Mouse (Mus musculus) hindbrain, embryonic 16.5 days (tissue): Measurements from ENCODE around the gene Rgs19. TPM values are rescaled to one million over a fixed set of nuclear protein-coding genes. Genes with fewer than 3 reads are reported as not detected.
A peak's percentile ranks its signal among the peaks of the same experiment; 100 is the strongest.

Experiments used
- ATAC-seq: fragments of 200-750 bp; cut with Nextera tagmentation; 2 replicates; pipeline ENCODE4 v1.8.0; 2017; ENCODE audit warnings: moderate TSS enrichment, moderate library complexity
- H3K27ac ChIP-seq: fragments of 300-500 bp; sonication (generic); 2 replicates; pipeline ENCODE4 v1.5.1; 2014; ENCODE audit warnings: low read depth, mild to moderate bottlenecking, control low read depth, low read length, moderate library complexity
- H3K27me3 ChIP-seq: fragments of 300-500 bp; sonication (generic); replicated peaks from 2 replicates; pipeline ENCODE4 v1.6.1; 2014; ENCODE audit warnings: low read length; ENCODE audit not compliant: control insufficient read depth, insufficient read depth
- H3K36me3 ChIP-seq: fragments of 300-500 bp; sonication (generic); 2 replicates; pipeline ENCODE4 v1.6.1; 2014; ENCODE audit warnings: mild to moderate bottlenecking, low read length, moderate library complexity, mixed read lengths; ENCODE audit not compliant: control insufficient read depth, insufficient read depth
- H3K4me1 ChIP-seq: fragments of 300-500 bp; sonication (generic); 2 replicates; pipeline ENCODE4 v1.6.1; 2014; ENCODE audit warnings: low read depth, low read length; ENCODE audit not compliant: control insufficient read depth, insufficient read depth
- H3K4me2 ChIP-seq: fragments of 300-500 bp; sonication (generic); 2 replicates; pipeline ENCODE4 v1.6.1; 2014; ENCODE audit warnings: mild to moderate bottlenecking, low read length, control low read depth, moderate library complexity
- H3K4me3 ChIP-seq: fragments of 300-500 bp; sonication (generic); 2 replicates; pipeline ENCODE4 v1.5.1; 2014; ENCODE audit warnings: mild to moderate bottlenecking, low read length, control low read depth, moderate library complexity
- H3K9ac ChIP-seq: fragments of 300-500 bp; sonication (generic); 2 replicates; pipeline ENCODE4 v1.6.1; 2014; ENCODE audit warnings: low read depth, mild to moderate bottlenecking, control low read depth, low read length, moderate library complexity
- H3K9me3 ChIP-seq: fragments of 300-500 bp; sonication (generic); 2 replicates; pipeline ENCODE4 v1.6.1; 2014; ENCODE audit warnings: mild to moderate bottlenecking, low read length, moderate library complexity; ENCODE audit not compliant: control insufficient read depth
- WGBS: fragments of 180-500 bp; shearing (Covaris S2); extraction: QIAGEN DNeasy Blood & Tissue Kit; methylation state at CpG from one replicate; pipeline ENCODE4 v1.1.7; 2014; 5-methylcytosine and 5-hydroxymethylcytosine counted together
- polyA plus RNA-seq: library from polyadenylated mRNA; unstranded; fragments of >200 nt; fragmentation: Nextera tagmentation; extraction: Ambion mirVana; gene quantifications from 2 replicates; pipeline ENCODE4 v1.2.1, GENCODE M21; 2015

Gene Rgs19
- polyA plus RNA-seq, 1 experiment from 2014 or later: 71.9 TPM

DNA sequence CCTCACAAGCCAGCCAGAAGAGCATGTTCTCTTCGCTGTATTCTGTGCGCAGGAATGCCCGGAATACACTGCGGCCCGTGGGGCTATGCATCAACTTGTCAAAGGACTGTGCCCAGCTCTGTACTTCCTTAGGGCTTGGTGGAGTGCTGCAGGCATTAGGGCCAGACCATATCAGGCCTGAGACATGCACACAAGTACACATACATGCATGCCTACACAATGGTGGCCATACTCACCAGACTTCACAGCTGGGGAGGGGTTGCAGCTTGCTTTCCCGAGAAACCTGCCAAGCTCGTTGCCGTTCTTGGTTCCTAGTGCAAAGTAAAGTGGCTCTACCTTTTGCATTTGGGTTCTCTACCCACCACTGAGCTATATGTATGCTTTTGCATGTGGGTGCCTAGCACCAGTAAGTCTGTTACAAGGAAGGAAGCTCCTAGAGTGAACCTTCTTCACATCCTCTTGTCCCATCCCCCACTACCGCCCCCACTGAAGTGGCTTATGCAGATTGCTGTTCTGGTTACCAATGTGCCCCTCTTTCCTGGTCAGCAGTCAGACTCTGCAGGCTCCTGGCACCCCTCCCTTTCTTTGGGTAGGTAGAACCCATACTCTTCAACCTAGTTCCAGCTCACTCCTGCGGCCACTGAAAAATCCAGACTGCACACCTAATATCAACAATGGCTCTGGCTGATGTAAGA, 4.2 kb downstream of the Rgs19 start:
- Histone ChIP-seq H3K9ac (no peak overlapping the region), H3K27ac (no peak overlapping the region), H3K27me3 (no peaks in the 10 kb centered on the region), H3K4me1 (peaks cover 15% of the 10 kb centered on the region), H3K4me3 (no peak overlapping the region), H3K9me3 (no peaks in the 10 kb centered on the region), H3K4me2 (no peak overlapping the region), H3K36me3 (peaks cover 9% of the 10 kb centered on the region; the same call in 1 of the 2 replicates)
- WGBS: 90% methylated on average over 10 of the region's 10 CpGs
- ATAC-seq: no peak

DNA sequence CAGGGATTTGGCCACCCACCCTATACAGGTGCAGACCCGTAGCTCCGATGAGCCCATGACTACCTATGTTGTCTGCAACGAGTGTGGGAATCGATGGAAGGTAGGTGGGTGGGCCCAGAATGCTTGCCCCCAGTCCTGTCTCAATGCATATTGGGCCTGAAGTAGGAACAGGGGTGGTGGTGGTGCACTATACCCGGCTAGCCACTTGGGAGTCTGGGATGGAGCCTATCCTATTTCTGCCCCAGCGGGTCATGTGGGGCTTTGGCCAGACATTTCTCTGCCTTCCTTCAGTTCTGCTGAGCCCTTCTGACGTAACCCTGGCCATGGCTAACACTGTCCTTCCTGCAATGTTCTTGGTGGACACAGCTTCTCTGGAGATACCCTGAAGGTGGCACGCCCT, 6.2 kb downstream of the Rgs19 start:
- Histone ChIP-seq H3K27ac (no peak overlapping the region), H3K27me3 (no peaks in the 10 kb centered on the region), H3K4me2 (no peak overlapping the region), H3K4me1 (peaks cover 5% of the 10 kb centered on the region), H3K9ac (no peak overlapping the region), H3K9me3 (no peaks in the 10 kb centered on the region), H3K4me3 (no peak overlapping the region), H3K36me3 (peaks cover 9% of the 10 kb centered on the region; the same call in 1 of the 2 replicates)
- 96% methylated on average over 8 of the region's 8 CpGs for WGBS
- ATAC-seq: no peak

DNA sequence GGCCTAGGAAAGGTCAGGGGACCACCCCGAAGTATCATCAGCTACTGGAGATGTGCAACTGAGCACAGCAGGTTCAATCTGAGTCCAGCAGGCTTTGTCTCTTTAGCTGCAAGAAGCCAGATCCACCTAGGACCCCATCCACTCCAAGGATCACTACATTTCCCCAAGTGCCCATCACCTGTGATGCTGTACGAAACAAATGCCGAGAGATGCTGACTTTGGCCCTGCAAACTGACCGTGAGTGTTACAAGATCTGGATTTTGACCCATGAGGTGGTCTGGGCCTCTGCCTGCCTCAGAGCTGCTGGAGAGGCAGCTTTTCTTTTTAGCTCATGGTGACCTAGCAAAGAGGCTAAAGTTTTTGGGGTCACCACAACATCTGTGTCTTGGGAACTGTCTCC, 8.1 kb downstream of the Rgs19 start:
- ATAC-seq: no peak
- H3K36me3 ChIP-seq: peaks cover 9% of the 10 kb centered on the region; the same call in 1 of the 2 replicates
- no peak overlapping the region for H3K27ac ChIP-seq
- no peaks in the 10 kb centered on the region for H3K9me3 ChIP-seq
- no peak overlapping the region for H3K9ac ChIP-seq
- no peak overlapping the region for H3K4me3 ChIP-seq
- H3K4me1 ChIP-seq: peaks cover 8% of the 10 kb centered on the region
- H3K27me3 ChIP-seq: no peaks in the 10 kb centered on the region
- H3K4me2 ChIP-seq: no peak overlapping the region
- 93% methylated on average over 4 of the region's 4 CpGs for WGBS

DNA sequence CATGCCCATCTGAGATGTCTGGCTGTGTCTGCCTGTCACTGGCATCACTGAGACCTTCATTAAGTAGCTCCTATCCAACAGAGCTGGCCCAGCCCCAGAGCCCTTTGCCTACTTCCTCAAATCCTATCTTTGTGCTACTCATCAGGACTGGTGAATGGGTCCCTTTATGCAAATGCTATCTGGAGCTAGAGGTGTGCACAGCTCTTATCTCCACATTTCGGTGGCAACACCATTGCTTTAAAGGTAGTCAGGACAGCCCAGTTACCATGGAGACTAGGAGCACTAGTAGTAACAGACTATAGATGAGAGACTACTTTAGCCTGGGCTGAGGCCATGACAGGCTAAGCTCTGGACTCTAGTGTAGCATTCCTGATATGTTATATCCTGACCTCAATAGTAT, 9.1 kb downstream of the Rgs19 start:
- 89% methylated on average over 1 of the region's 1 CpGs for WGBS
- Histone ChIP-seq H3K4me2 (no peak overlapping the region), H3K27ac (no peak overlapping the region), H3K36me3 (peaks cover 9% of the 10 kb centered on the region; the same call in 1 of the 2 replicates), H3K9ac (no peak overlapping the region), H3K27me3 (no peaks in the 10 kb centered on the region), H3K4me3 (no peak overlapping the region), H3K4me1 (peaks cover 11% of the 10 kb centered on the region), H3K9me3 (no peaks in the 10 kb centered on the region)
- ATAC-seq: no peak

DNA sequence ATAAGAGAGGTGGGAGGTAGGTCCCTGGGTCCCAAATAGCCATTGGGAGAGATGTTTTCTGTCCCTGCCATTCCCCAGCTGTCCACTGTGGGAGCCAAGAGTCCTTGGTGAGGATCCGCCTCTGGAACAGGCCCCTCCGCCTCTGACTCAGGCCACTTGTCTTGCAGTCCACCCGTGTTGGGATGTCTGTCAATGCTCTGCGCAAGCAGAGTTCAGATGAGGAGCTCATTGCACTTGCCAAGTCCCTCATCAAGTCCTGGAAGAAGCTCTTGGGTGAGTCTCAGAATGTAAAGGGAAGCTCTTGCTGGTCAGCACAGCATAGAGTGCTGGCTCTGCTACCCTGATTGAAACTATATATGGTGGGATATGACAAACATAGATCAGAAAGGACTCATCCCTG, 10.4 kb downstream of the Rgs19 start:
- Histone ChIP-seq H3K36me3 (0 out of 2 replicates have a peak, but pooled peaks cover 6% of the 10 kb centered on the region), H3K9ac (no peak overlapping the region), H3K27ac (no peak overlapping the region), H3K9me3 (no peaks in the 10 kb centered on the region), H3K4me3 (no peak overlapping the region), H3K27me3 (no peaks in the 10 kb centered on the region), H3K4me2 (no peak overlapping the region), H3K4me1 (peaks cover 16% of the 10 kb centered on the region)
- WGBS: 69% methylated on average over 4 of the region's 4 CpGs
- no peak for ATAC-seq

DNA sequence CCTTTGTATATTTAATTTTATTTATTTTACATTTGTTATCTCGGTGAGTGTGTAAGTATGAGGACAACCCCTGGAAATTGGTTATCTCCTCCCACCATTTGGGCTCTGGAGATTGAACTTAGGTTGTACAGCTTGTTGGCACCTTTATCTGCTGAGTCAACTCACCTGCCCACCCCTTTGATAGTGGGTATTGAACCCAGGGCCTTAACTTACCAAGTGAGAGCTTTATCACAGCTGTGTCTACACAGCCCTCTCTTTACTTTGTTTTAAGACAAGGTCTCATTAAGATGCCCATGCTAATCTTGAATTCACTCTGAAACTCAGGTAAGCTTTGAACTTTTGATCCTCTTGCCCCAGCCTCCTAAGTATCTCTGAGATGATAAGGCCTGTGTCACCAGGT, 11.8 kb downstream of the Rgs19 start:
- no peak for ATAC-seq
- H3K4me1 ChIP-seq: peaks cover 16% of the 10 kb centered on the region
- WGBS: 100% methylated on average over 1 of the region's 1 CpGs
- no peaks in the 10 kb centered on the region for H3K36me3 ChIP-seq
- H3K9ac ChIP-seq: no peak overlapping the region
- no peaks in the 10 kb centered on the region for H3K27me3 ChIP-seq
- no peak overlapping the region for H3K4me2 ChIP-seq
- H3K27ac ChIP-seq: no peak overlapping the region
- H3K4me3 ChIP-seq: no peak overlapping the region
- no peaks in the 10 kb centered on the region for H3K9me3 ChIP-seq

DNA sequence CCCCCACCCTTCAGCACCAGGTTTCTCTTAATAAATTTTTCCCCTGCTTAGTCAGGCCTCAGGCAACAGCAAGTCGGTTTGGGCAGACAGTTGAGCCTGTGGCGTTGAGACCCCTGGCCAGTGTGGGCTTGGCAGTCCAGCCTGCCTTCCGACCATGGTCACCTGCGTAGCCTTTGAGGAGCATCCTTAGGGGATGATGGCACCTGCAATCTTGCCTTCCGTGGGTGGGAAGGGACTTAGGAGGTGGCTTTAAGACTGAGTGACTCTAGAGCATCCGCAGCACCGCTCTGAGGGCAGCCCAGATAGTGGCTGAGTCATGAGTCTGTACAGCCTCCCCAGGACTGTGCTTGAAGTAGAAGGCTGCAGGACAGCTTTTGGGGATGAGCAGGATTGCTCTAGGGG, 13.1 kb downstream of the Rgs19 start:
- peak overlapping the region; percentile 52 for H3K4me3 ChIP-seq
- H3K4me1 ChIP-seq: peaks cover 16% of the 10 kb centered on the region
- H3K36me3 ChIP-seq: no peaks in the 10 kb centered on the region
- H3K9me3 ChIP-seq: no peaks in the 10 kb centered on the region
- peak overlapping the region; percentile 45 for H3K27ac ChIP-seq
- no peaks in the 10 kb centered on the region for H3K27me3 ChIP-seq
- H3K9ac ChIP-seq: peak overlapping the region; percentile 76
- peak overlapping the region; percentile 90 for H3K4me2 ChIP-seq
- ATAC-seq: peak; percentile 29
- 7% methylated on average over 7 of the region's 7 CpGs for WGBS

DNA sequence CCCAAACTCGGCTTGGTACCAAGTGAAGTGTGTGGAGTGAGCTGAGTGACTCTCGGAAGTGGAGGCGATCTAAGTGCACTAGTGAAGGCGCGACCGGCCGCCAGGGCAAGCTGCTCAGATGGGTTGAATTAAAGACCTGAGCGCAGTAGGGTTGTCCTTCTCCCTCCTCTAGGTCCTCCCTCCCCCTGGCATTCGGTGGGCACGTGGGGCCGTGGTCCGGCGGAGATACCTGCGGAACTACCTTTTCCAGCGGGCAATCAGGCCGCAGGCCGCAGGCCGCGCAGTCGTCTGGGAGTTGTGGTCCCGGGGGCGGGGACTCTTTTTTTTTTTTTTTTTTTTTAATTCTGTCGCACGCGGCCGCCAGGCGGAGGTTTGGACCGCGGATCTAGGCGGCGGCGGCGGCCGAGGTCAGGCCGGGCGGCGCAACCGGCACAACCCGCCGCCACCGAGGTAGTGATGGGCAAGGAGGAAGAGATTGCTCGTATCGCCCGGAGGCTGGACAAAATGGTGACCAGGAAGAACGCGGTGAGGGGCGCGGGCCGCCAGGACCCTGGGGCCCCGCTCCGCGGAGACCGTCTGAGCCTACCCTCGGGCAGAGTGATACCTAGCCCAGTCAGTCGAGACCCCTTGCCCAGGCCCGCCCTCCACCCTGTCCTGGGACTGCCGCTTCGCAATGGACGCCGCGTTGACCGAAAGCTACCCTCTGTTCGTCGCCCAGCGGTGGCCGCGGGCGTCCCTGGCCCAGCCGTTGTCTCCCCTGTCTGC, 13.6 kb downstream of the Rgs19 start, which contains the start of gene Tcea2:
Gene Tcea2, plus strand, starts transcription at position 360 of the 765 bp plus-strand sequence.
- H3K4me2 ChIP-seq: peak within 1 kb of the TSS; percentile 90
- H3K9ac ChIP-seq: peak within 1 kb of the TSS; percentile 76
- peak within 1 kb of the TSS; percentile 52 for H3K4me3 ChIP-seq
- peak within 1 kb of the TSS; percentile 45 for H3K27ac ChIP-seq
- H3K4me1 ChIP-seq: peaks cover 19% of the 10 kb centered on the region
- H3K36me3 ChIP-seq: no peaks in the 10 kb centered on the region
- WGBS: under 1% methylated on average over 53 of the region's 69 CpGs
- ATAC-seq: peak; percentile 62
- no peaks in the 10 kb centered on the region for H3K9me3 ChIP-seq
- no peaks in the 10 kb centered on the region for H3K27me3 ChIP-seq

DNA sequence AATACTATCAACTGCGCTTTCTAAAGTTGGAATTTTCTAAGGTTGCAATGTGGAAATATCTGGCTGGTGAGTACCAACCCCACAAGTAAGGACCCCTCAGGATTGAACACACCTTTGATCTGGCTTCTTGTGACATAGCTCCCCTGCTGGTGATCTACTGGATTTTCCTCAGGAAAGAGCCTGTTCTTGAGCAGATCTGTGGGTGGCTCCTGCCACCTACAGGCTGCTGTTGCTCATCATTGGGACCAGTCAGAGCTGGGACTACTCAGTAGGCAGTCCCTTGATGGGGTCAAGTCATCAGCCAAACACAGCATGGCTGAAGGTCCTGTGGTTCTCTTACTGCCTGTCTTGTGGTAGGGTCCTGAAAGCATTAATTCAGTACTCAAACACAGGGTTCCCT, 15.0 kb downstream of the Rgs19 start:
- no peak overlapping the region for H3K4me3 ChIP-seq
- peaks cover 19% of the 10 kb centered on the region for H3K4me1 ChIP-seq
- no peaks in the 10 kb centered on the region for H3K9me3 ChIP-seq
- no peak overlapping the region for H3K4me2 ChIP-seq
- H3K27ac ChIP-seq: no peak overlapping the region
- H3K36me3 ChIP-seq: no peaks in the 10 kb centered on the region
- 47% methylated on average over 1 of the region's 1 CpGs for WGBS
- H3K27me3 ChIP-seq: no peaks in the 10 kb centered on the region
- H3K9ac ChIP-seq: no peak overlapping the region
- ATAC-seq: peak; percentile 65
